Mouse (Mus musculus): ENCODE measurements around the gene Asic2. TPM values are rescaled to one million over a fixed set of nuclear protein-coding genes. Genes with fewer than 3 reads are reported as not detected.

Asic2 gene
- polyA plus RNA-seq, 1 experiment from 2014 or later: 0.77 TPM

DNA sequence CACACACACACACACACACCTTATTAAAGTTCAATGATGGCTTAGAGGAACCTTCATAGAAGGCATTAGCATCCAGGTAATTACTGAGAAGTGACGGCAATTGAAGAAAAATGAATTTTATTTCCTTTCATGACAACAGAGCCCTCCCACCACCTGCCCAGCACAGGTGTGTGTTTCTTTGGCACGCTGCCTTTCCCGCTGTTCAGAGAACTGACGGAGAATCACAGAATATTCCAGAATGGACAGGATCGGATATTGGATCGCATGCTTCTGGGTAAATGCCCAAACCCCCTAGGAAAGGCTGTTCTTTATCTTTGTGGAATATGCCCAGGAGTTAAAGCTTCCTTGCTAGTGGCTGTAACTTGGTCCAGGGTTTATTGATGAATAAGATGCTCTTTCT is 954.8 kb downstream of the Asic2 start:
- H3K27ac ChIP-seq: no peak overlapping the region
- H3K4me1 ChIP-seq: no peaks in the 10 kb centered on the region
- DNase-seq (ENCODE audit: low spot score): no peak
- H3K4me3 ChIP-seq: no peak overlapping the region
- H3K27me3 ChIP-seq (ENCODE audit: insufficient read depth, poor library complexity, severe bottlenecking): 0 out of 2 replicates have a peak, but pooled peaks cover 5% of the 10 kb centered on the region
- H3K9me3 ChIP-seq: no peaks in the 10 kb centered on the region
- H3K36me3 ChIP-seq: no peaks in the 10 kb centered on the region
- WGBS: 90% methylated on average over 6 of the region's 6 CpGs

DNA sequence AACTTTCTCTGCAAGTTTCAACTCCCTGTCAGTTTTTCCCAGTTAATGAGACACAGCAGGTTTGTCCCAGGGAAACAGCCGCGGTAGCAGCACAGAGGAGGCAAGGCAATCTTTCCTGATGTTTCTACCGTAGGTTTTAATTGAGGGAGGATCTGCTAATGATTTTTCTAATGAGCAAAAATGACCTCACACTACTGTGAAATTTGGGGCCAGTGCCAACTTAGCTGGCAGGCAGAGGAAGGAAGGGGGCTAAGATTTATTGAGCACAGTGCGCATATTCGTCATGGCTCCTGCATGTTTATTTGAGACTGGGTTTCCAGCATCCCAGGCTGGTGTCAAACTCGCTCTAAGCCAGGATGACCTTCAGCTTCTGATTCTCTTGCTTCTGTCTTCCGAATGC is 957.5 kb downstream of the Asic2 start:
- 77% methylated on average over 7 of the region's 7 CpGs for WGBS
- DNase-seq (ENCODE audit: low spot score): no peak
- Histone ChIP-seq H3K36me3 (no peaks in the 10 kb centered on the region), H3K27me3 (ENCODE audit: insufficient read depth, poor library complexity, severe bottlenecking) (0 out of 2 replicates have a peak, but pooled peaks cover 5% of the 10 kb centered on the region), H3K27ac (no peak overlapping the region), H3K4me1 (no peaks in the 10 kb centered on the region), H3K9me3 (no peaks in the 10 kb centered on the region), H3K4me3 (no peak overlapping the region)

DNA sequence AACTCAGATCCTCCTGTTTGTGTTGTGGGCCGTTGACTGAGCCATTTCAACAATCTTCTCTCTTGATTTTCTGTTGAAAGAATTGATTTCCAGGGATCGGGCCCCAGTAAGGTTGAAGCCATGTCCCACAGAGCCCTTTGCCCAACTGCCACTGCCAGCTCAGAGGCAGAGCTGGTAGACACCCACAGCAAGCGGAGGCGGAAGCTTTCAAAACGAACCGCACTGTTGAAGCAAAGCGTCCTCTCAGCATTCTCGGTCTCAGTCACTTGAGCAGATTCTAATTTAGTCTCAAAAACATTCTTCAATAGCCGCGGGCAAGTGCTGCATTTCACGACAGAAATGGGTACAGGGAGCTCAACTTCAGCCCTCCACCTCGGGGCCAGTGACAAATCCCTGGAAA is 958.9 kb downstream of the Asic2 start:
- Histone ChIP-seq H3K27me3 (ENCODE audit: insufficient read depth, poor library complexity, severe bottlenecking) (0 out of 2 replicates have a peak, but pooled peaks cover 5% of the 10 kb centered on the region), H3K36me3 (no peaks in the 10 kb centered on the region), H3K27ac (no peak overlapping the region), H3K9me3 (no peaks in the 10 kb centered on the region), H3K4me3 (no peak overlapping the region), H3K4me1 (no peaks in the 10 kb centered on the region)
- no peak for DNase-seq (ENCODE audit: low spot score)
- 81% methylated on average over 12 of the region's 12 CpGs for WGBS

DNA sequence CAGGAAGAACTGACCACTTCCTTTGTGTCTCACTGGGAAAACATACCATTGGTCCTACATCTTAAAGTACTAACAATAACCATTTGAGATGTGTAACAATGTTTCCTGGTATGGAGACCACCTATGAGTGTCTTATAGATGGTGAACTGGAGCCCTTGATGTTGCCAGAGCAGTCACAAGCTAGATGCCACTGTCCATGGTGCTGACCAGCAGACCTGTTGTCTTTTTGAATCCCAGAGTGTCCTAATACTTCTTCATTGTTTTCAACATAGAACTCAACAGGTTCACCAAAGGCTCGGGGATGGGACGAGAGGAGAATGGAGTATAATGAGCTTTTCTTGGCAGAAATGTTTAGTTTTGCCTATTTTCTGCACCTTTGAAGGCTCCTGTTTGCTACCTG is 962.4 kb downstream of the Asic2 start:
- Histone ChIP-seq H3K9me3 (no peaks in the 10 kb centered on the region), H3K36me3 (no peaks in the 10 kb centered on the region), H3K4me1 (no peaks in the 10 kb centered on the region), H3K27ac (no peak overlapping the region), H3K4me3 (no peak overlapping the region), H3K27me3 (ENCODE audit: insufficient read depth, poor library complexity, severe bottlenecking) (0 out of 2 replicates have a peak, but pooled peaks cover 2% of the 10 kb centered on the region)
- 51% methylated on average over 2 of the region's 2 CpGs for WGBS
- no peak for DNase-seq (ENCODE audit: low spot score)

DNA sequence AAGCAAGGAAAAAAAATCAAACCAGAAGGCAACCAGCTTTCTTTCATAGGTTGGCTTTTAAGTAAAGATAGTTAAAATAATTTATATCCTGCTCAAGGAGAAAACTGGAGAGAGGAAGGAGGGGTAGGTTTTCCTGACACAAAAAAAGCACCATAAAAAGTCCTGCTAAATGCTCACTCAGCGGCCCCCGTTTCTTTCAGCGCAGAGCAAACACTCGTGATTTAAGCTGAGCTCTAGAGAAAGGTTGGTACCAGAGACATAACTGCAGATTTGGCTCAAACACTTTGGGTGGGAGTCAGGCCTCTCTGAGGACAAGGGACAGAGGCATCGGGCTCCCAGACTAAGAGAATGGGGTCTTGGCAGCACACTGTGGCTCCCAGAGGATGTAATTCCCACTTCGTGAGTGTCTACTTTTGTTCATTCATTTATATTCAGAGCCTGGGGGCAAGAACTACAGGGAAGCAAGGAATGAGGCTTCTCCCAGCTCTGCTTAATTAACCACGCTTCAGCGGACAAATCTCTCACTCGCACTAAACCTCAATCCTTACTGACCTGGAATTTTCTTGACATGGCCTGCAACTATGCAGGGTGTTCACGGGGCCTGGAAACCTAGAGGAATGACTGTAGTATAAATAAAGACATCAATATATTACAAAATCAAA is 965.4 kb downstream of the Asic2 start:
- Histone ChIP-seq H3K27me3 (ENCODE audit: insufficient read depth, poor library complexity, severe bottlenecking) (no peaks in the 10 kb centered on the region), H3K4me3 (no peak overlapping the region), H3K36me3 (no peaks in the 10 kb centered on the region), H3K9me3 (no peaks in the 10 kb centered on the region), H3K27ac (no peak overlapping the region), H3K4me1 (no peaks in the 10 kb centered on the region)
- WGBS: 82% methylated on average over 10 of the region's 10 CpGs
- no peak for DNase-seq (ENCODE audit: low spot score)

DNA sequence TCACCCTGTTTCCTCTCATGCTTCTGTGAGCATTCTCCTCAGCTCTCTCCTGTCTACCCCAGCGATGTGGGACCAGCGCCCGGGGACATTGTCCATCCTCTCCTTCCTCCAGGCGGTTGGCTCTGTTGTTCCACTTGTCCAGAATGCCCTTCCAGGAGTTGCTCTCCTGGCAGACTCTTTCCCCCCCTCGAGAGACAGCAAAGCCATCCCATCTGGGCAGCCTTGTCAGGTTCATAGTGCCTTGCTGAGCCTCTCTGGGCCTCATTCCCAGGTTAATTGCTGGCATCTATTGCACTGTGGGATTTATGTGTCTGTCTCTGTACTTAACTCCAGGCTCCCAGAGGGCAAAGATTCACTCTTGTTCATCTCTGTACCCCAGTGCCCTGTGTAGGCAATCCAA is 972.6 kb downstream of the Asic2 start:
- WGBS: 79% methylated on average over 5 of the region's 5 CpGs
- Histone ChIP-seq H3K27me3 (ENCODE audit: insufficient read depth, poor library complexity, severe bottlenecking) (no peaks in the 10 kb centered on the region), H3K4me3 (no peak overlapping the region), H3K4me1 (no peaks in the 10 kb centered on the region), H3K27ac (no peak overlapping the region), H3K36me3 (no peaks in the 10 kb centered on the region), H3K9me3 (no peaks in the 10 kb centered on the region)
- no peak for DNase-seq (ENCODE audit: low spot score)

DNA sequence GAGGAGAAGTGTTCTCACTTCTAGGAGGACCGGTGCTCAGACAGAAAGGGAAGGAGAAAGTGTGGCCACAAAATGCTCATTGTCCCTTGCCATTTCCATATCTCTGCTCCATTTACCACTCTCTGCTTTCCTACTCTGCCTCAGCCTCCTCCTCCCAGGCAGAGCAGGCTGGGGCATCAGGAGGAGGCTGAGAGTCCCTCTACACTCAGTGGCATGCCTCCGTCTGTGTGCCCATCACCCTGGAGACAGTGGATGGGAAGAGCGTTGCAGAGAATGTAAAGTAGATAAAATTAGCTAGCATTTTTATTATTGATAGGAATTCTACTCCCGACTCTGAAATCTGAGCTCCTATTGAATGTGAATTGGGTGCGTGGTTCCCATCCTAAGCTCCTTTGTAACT is 984.7 kb downstream of the Asic2 start:
- Histone ChIP-seq H3K4me1 (no peaks in the 10 kb centered on the region), H3K4me3 (no peak overlapping the region), H3K27me3 (ENCODE audit: insufficient read depth, poor library complexity, severe bottlenecking) (no peaks in the 10 kb centered on the region), H3K9me3 (no peaks in the 10 kb centered on the region), H3K27ac (no peak overlapping the region), H3K36me3 (no peaks in the 10 kb centered on the region)
- no peak for DNase-seq (ENCODE audit: low spot score)
- WGBS: 82% methylated on average over 5 of the region's 5 CpGs

DNA sequence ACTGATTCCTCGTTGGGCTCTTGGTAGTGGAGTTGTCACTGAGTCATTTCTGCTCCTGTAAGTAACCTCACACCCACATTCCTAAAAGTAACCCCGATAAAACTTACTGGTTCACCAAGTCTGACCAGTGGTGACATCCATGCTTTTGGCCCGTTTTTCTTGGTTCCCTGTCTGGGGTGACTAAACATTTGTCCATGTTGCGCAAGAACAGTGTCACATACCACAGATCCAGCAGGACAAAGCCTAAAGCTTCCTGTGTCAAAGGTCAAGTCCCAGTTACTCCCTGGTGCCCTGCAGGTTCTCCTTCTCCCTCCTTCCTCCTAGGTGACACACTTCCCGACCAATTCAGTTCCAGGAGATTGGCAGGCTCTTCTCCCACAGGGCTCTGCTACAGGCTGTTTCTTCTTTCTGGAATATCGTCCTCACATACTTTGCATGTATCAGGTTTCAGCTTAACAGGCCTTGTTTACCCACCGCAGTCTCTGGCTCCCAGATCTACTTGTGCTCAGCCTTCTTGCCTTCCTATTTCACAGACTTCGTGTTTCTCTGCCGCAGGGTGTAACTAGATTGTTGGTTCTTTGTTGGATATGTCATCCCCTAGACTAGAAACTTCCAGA is 991.9 kb downstream of the Asic2 start:
- 66% methylated on average over 9 of the region's 9 CpGs for WGBS
- H3K27me3 ChIP-seq (ENCODE audit: insufficient read depth, poor library complexity, severe bottlenecking): no peaks in the 10 kb centered on the region
- no peak for DNase-seq (ENCODE audit: low spot score)

DNA sequence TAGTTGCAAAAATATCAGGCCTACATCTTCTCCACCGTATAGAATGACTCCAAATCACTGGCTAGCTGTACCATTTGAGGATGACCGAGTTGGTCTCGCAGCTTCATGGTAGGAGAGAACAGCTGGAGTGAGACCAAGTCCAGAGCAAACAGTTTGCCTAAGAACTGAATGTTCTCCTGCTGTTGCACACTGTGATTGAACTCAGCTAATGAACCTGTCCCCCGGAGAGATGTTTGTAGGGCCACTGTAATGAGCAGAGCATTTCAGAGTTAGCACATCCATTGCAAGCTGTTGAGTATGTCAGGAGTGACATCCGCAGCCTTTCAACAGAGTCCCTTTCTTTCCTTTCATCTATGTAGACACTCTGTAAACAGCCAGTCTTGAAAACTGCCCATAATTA is 993.6 kb downstream of the Asic2 start:
- Histone ChIP-seq H3K27ac (no peak overlapping the region), H3K36me3 (no peaks in the 10 kb centered on the region), H3K4me3 (no peak overlapping the region), H3K27me3 (ENCODE audit: insufficient read depth, poor library complexity, severe bottlenecking) (no peaks in the 10 kb centered on the region), H3K9me3 (no peaks in the 10 kb centered on the region), H3K4me1 (peaks cover 4% of the 10 kb centered on the region)
- 89% methylated on average over 5 of the region's 5 CpGs for WGBS
- no peak for DNase-seq (ENCODE audit: low spot score)

More for the DNA sequence above, 991.9 kb downstream of the Asic2 start:
- H3K27ac ChIP-seq: no peak overlapping the region
- no peaks in the 10 kb centered on the region for H3K36me3 ChIP-seq
- no peaks in the 10 kb centered on the region for H3K9me3 ChIP-seq
- peaks cover 4% of the 10 kb centered on the region for H3K4me1 ChIP-seq
- no peak overlapping the region for H3K4me3 ChIP-seq

DNA sequence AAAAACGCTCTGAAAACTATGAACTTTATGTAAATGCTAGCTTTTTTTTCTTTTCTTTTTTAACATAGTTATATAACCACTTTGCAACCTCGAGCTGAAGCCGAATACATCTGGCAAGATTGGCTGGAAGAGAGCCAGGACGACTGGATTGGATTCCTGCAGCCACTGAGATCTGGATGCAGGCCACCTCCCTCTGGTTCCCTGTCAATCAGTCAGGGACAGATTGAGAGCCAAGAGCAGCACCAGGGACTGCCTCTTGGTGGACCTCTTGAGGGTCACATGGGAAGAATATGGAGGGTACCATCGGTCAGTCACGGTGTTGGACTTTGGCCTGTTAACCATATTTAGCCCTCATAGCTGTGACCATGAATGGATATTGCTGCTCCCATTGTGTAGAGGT is 994.3 kb downstream of the Asic2 start:
- no peak overlapping the region for H3K4me3 ChIP-seq
- WGBS: 77% methylated on average over 6 of the region's 6 CpGs
- H3K4me1 ChIP-seq: peaks cover 4% of the 10 kb centered on the region
- no peaks in the 10 kb centered on the region for H3K9me3 ChIP-seq
- no peak overlapping the region for H3K27ac ChIP-seq
- no peaks in the 10 kb centered on the region for H3K27me3 ChIP-seq (ENCODE audit: insufficient read depth, poor library complexity, severe bottlenecking)
- H3K36me3 ChIP-seq: no peaks in the 10 kb centered on the region
- DNase-seq (ENCODE audit: low spot score): no peak

DNA sequence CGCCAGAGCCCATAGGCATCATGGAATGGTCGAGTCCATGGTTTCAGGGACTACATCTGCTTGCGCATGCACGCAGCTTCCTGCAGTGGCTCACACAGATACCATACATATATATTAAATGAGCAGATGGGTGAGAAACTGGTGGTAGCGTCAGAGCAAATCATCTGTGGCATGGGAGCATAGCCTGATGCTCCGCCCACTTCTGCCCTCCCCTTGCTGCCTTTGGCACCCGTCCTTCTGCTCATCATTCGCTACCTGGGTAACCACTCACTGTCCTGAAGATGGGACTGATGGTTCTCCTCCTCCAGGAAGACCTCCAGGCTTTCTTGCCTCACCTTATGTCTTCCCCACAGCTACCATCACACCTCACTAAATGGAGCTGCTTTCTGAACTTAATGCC is 995.0 kb downstream of the Asic2 start:
- Histone ChIP-seq H3K36me3 (no peaks in the 10 kb centered on the region), H3K27me3 (ENCODE audit: insufficient read depth, poor library complexity, severe bottlenecking) (no peaks in the 10 kb centered on the region), H3K4me1 (peaks cover 4% of the 10 kb centered on the region), H3K9me3 (no peaks in the 10 kb centered on the region), H3K27ac (no peak overlapping the region), H3K4me3 (no peak overlapping the region)
- no peak for DNase-seq (ENCODE audit: low spot score)
- 91% methylated on average over 8 of the region's 8 CpGs for WGBS

DNA sequence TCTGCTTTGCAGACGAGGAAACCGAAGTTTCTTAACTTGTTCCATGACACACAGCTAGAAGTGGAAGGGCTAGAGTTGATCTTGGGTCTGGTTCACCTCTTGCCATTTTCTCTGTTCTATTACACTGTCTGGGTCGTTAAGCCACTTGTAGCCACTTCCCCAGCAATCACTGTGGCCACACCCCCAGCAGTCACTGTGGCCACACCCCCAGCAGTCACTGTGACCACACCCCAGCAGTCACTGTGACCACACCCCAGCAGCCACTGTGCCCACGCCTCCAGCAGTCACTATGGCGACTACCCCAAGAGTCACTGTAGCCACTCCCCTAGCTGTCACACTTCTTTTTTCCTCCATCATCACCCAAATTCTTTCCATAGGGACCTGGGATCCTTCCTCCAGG is 1000.7 kb downstream of the Asic2 start:
- Histone ChIP-seq H3K9me3 (no peaks in the 10 kb centered on the region), H3K4me1 (no peaks in the 10 kb centered on the region), H3K4me3 (no peak overlapping the region), H3K27ac (no peak overlapping the region), H3K27me3 (ENCODE audit: insufficient read depth, poor library complexity, severe bottlenecking) (no peaks in the 10 kb centered on the region), H3K36me3 (no peaks in the 10 kb centered on the region)
- no peak for DNase-seq (ENCODE audit: low spot score)
- WGBS: 45% methylated on average over 5 of the region's 5 CpGs

DNA sequence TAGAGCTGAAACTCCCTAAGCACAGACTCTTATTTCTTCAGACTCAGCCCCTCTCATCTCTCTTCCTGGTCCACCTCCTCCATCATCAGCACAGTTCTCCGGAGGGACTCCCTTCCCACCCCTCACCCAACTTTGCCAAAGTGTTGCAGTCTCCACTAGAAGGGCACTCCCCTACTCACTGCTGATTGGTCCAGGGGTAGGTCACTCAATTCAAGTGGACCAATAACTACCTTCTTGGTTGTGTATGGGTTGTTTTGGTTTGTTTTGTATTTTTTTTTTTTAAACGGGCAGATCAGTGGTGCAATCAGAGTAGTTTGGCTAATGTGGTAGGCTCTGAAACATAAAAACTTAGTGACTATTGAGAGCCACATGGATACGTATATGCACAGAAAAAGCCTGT is 1002.2 kb downstream of the Asic2 start:
- no peaks in the 10 kb centered on the region for H3K36me3 ChIP-seq
- DNase-seq (ENCODE audit: low spot score): no peak
- H3K4me3 ChIP-seq: no peak overlapping the region
- no peak overlapping the region for H3K27ac ChIP-seq
- 56% methylated on average over 3 of the region's 3 CpGs for WGBS
- no peaks in the 10 kb centered on the region for H3K27me3 ChIP-seq (ENCODE audit: insufficient read depth, poor library complexity, severe bottlenecking)
- H3K4me1 ChIP-seq: no peaks in the 10 kb centered on the region
- no peaks in the 10 kb centered on the region for H3K9me3 ChIP-seq

DNA sequence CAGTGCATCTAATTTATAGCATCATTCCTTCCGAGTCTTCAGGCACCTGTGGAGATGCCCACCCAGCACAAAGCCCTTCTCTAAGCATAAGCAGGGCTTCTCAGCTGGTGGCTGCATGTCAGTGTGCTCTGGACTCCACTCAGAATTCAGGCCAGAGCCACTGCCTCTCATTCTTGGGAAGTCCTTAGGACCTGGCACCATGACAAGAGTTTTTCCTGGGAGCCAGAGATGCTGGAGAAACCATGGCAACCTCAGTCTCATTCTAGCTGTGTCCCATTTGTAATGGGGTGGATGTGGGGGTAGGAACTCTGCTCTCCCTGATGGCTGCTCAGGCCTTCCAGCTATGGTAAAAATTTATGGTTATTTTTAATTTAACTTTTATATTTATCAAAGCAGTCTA is 1006.9 kb downstream of the Asic2 start:
- Histone ChIP-seq H3K4me3 (no peak overlapping the region), H3K36me3 (no peaks in the 10 kb centered on the region), H3K4me1 (no peaks in the 10 kb centered on the region), H3K9me3 (no peaks in the 10 kb centered on the region), H3K27ac (no peak overlapping the region), H3K27me3 (ENCODE audit: insufficient read depth, poor library complexity, severe bottlenecking) (peaks cover 29% of the 10 kb centered on the region)
- WGBS: 63% methylated on average over 1 of the region's 1 CpGs
- no peak for DNase-seq (ENCODE audit: low spot score)
